Mouse (Mus musculus) spleen, adult 2 months (tissue): ENCODE measurements around the gene Hmgb3. TPM values are rescaled to one million over a fixed set of nuclear protein-coding genes. Genes with fewer than 3 reads are reported as not detected.

Experiments used
- DNase-seq, 2 experiments: peaks; one replicate each; pipeline versions ENCODE4 v3.0.0 to v3.0.0-alpha.2; 2012 to 2021; ENCODE audit warnings: low spot score in 2 of 2, low read depth in 1 of 2
- H3K27ac ChIP-seq: fragments of 200-500 bp; 2 replicates; pipeline ENCODE4 v1.5.1; 2012; ENCODE audit warnings: low read length, inconsistent platforms; ENCODE audit not compliant: insufficient read depth
- H3K27me3 ChIP-seq: fragments of 200-500 bp; 2 replicates; pipeline ENCODE4 v1.6.1; 2012; ENCODE audit warnings: mild to moderate bottlenecking, moderate library complexity, low read length, inconsistent platforms; ENCODE audit not compliant: control insufficient read depth, insufficient read depth
- H3K36me3 ChIP-seq: fragments of 200-500 bp; 2 replicates; pipeline ENCODE4 v1.6.1; 2012; ENCODE audit warnings: mild to moderate bottlenecking, low read length, inconsistent platforms; ENCODE audit not compliant: control insufficient read depth, insufficient read depth
- H3K4me1 ChIP-seq: fragments of 200-500 bp; 2 replicates; pipeline ENCODE4 v1.6.1; 2011; ENCODE audit warnings: inconsistent platforms; ENCODE audit not compliant: control insufficient read depth, insufficient read depth, insufficient read length
- H3K4me3 ChIP-seq: fragments of 200-500 bp; 2 replicates; pipeline ENCODE4 v1.5.1; 2011; ENCODE audit warnings: mild to moderate bottlenecking, inconsistent platforms; ENCODE audit not compliant: insufficient read depth, insufficient read length; ENCODE audit errors: extremely low read depth
- CTCF ChIP-seq: fragments of 200-500 bp; IDR thresholded peaks from 2 replicates; pipeline ENCODE4 v1.5.1; 2011; ENCODE audit warnings: mild to moderate bottlenecking, inconsistent platforms; ENCODE audit not compliant: insufficient read depth, insufficient read length, insufficient replicate concordance; ENCODE audit errors: extremely low read depth
- POLR2A ChIP-seq: fragments of 200-500 bp; IDR thresholded peaks from 2 replicates; pipeline ENCODE4 v1.6.1; 2011; ENCODE audit warnings: low read depth, low read length, inconsistent platforms
- WGBS: fragments of 180-500 bp; shearing (Covaris S2); methylation state at CpG from one replicate; pipeline ENCODE4 v1.1.7; 2018; 5-methylcytosine and 5-hydroxymethylcytosine counted together
- polyA plus RNA-seq: library from polyadenylated mRNA; depleted of rRNA; stranded (reverse); fragments of >200 nt; gene quantifications from 2 replicates; pipeline ENCODE4 v1.2.3, GENCODE M21; 2012

Gene Hmgb3
- polyA plus RNA-seq, 1 experiment = 6.2 TPM

- Histone ChIP-seq H3K36me3 (no peaks in the 10 kb centered on the region), H3K27ac (no peak overlapping the region), H3K4me3 (no peak overlapping the region), H3K4me1 (no peaks in the 10 kb centered on the region), H3K27me3 (no peaks in the 10 kb centered on the region)
- DNase-seq = no peak
- 69% methylated on average over 3 of the region's 3 CpGs for WGBS
- TF ChIP-seq POLR2A (no peak), CTCF (no peak)
Observed at GRCm38 (mm10) chrX:71528150-71528549, 27.6 kb upstream of the Hmgb3 start.

GRCm38 (mm10) chrX:71528646-71529045, 27.1 kb upstream of the Hmgb3 start:
- no peak overlapping the region for H3K4me3 ChIP-seq
- H3K4me1 ChIP-seq = no peaks in the 10 kb centered on the region
- H3K27ac ChIP-seq = no peak overlapping the region
- DNase-seq = no peak
- 63% methylated on average over 6 of the region's 6 CpGs for WGBS
- no peaks in the 10 kb centered on the region for H3K36me3 ChIP-seq
- H3K27me3 ChIP-seq = no peaks in the 10 kb centered on the region
- TF ChIP-seq CTCF (no peak), POLR2A (no peak)

- no peak for DNase-seq
- TF ChIP-seq CTCF (no peak), POLR2A (no peak)
- Histone ChIP-seq H3K27ac (no peak overlapping the region), H3K27me3 (no peaks in the 10 kb centered on the region), H3K4me1 (no peaks in the 10 kb centered on the region), H3K4me3 (no peak overlapping the region), H3K36me3 (no peaks in the 10 kb centered on the region)
- WGBS = 72% methylated on average over 3 of the region's 3 CpGs
Observed at GRCm38 (mm10) chrX:71532635-71533034, 23.1 kb upstream of the Hmgb3 start.

GRCm38 (mm10) chrX:71534102-71534501, 21.6 kb upstream of the Hmgb3 start:
- TF ChIP-seq CTCF = no peak
- TF ChIP-seq POLR2A = no peak
- no peaks in the 10 kb centered on the region for H3K4me1 ChIP-seq
- H3K36me3 ChIP-seq = no peaks in the 10 kb centered on the region
- H3K27ac ChIP-seq = no peak overlapping the region
- 70% methylated on average over 5 of the region's 5 CpGs for WGBS
- no peaks in the 10 kb centered on the region for H3K27me3 ChIP-seq
- no peak for DNase-seq
- H3K4me3 ChIP-seq = no peak overlapping the region

- TF ChIP-seq CTCF = no peak
- TF ChIP-seq POLR2A = no peak
- Histone ChIP-seq H3K27ac (no peak overlapping the region), H3K27me3 (no peaks in the 10 kb centered on the region), H3K36me3 (no peaks in the 10 kb centered on the region), H3K4me3 (no peak overlapping the region), H3K4me1 (no peaks in the 10 kb centered on the region)
- 63% methylated on average over 2 of the region's 2 CpGs for WGBS
- no peak for DNase-seq
Observed at GRCm38 (mm10) chrX:71537791-71538190, 17.9 kb upstream of the Hmgb3 start.

- H3K27me3 ChIP-seq = no peaks in the 10 kb centered on the region
- DNase-seq = no peak
Observed at GRCm38 (mm10) chrX:71540821-71541510, 14.8 kb upstream of the Hmgb3 start.

GRCm38 (mm10) chrX:71544731-71545130, 11.0 kb upstream of the Hmgb3 start:
- TF ChIP-seq CTCF = no peak
- no peak for TF ChIP-seq POLR2A
- no peak for DNase-seq
- WGBS = 55% methylated on average over 5 of the region's 5 CpGs
- Histone ChIP-seq H3K36me3 (no peaks in the 10 kb centered on the region), H3K4me3 (no peak overlapping the region), H3K27ac (no peak overlapping the region), H3K27me3 (no peaks in the 10 kb centered on the region), H3K4me1 (no peaks in the 10 kb centered on the region)

More at GRCm38 (mm10) chrX:71540821-71541510, 14.8 kb upstream of the Hmgb3 start:
- TF ChIP-seq CTCF = no peak
- no peak for TF ChIP-seq POLR2A
- Histone ChIP-seq H3K4me3 (no peak overlapping the region), H3K4me1 (no peaks in the 10 kb centered on the region), H3K27ac (no peak overlapping the region), H3K36me3 (no peaks in the 10 kb centered on the region)
- WGBS = 81% methylated on average over 7 of the region's 7 CpGs
